Mouse (Mus musculus): ENCODE data around the gene Susd1. TPM values are rescaled to one million over a fixed set of nuclear protein-coding genes. Genes with fewer than 3 reads are reported as not detected.

Gene Susd1
- total and polyA plus RNA-seq, 3 experiments = 1.6 to 6.1 (median 4.1) TPM

DNA sequence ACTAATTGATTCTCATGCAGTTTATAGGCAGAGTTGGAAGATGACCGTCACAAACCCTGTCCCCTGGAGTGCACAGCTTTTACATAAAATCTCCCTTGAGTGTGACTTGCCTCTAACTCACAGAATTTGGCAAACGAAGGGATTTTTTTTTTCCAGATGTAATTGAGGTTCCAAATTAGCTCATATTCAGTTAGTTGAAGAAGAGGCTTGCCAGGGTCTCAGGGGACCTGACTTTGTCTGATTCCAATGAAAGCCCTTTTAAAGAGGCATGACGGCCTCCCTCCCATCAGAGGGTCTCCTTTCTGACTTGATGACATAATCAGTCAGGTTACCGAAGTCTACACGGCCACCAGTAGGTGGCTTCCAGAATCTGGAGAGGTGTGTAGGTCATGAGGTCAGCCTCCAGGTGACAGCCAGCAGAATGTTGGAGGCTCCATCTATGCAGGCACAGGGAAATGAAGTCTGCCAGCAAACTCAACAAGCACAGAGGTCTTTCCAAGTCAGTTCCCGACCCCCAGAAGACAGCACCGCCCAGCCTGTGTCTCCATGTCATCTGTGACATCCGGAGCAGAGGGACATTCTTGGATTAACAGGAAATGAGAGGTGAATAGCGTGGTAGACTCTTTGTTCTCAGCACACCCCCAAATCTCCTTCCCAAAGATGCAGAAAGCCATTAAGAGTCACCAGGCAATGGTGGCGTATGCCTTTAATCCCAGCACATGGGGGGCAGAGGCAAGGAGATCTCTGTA lies 130.4 kb downstream of the Susd1 start:
- no peaks in the 10 kb centered on the region for H3K27me3 ChIP-seq (replicated peaks)
- dilution Hi-C loops (cut with MboI; ENCODE audit: extremely low pct_ligation_motif_present, extremely low pct_unique_long_range_greater_than_20kb, low sequenced_read_pairs) = no loop called here
- no peak overlapping the region for H3K27ac ChIP-seq (ENCODE audit: insufficient read depth, low read depth)
- no peak overlapping the region for H3K4me2 ChIP-seq (ENCODE audit: insufficient read depth, low read depth, poor library complexity, severe bottlenecking)
- peak in 1 of 2 experiments; percentile 20; a peak in 1 of 4 replicates for TF ChIP-seq CTCF (conservative IDR thresholded peaks at IDR 0.05 in 1 of 2, IDR thresholded peaks at IDR 0.05 in 1 of 2; ENCODE audit: low read depth in 2 of 2, low read length in 2 of 2)
- TF ChIP-seq MYC (IDR thresholded peaks at IDR 0.05; ENCODE audit: low read depth, low read length) = no peak
- TF ChIP-seq ETS1 (conservative IDR thresholded peaks at IDR 0.05; ENCODE audit: low read depth, low read length) = no peak
- no peaks in the 10 kb centered on the region for H3K9me3 ChIP-seq (replicated peaks; ENCODE audit: low read length)
- H3K79me2 ChIP-seq (replicated peaks; ENCODE audit: control insufficient read depth, extremely low read depth, insufficient read depth, poor library complexity, severe bottlenecking) = no peaks in the 10 kb centered on the region
- no peaks in the 10 kb centered on the region for H3K36me3 ChIP-seq (replicated peaks in 1 of 2; ENCODE audit: control insufficient read depth in 1 of 2, insufficient read depth in 1 of 2, low read length in 1 of 2)
- in situ Hi-C loops (cut with MboI; ENCODE audit: low pct_ligation_motif_present, low pct_unique_long_range_greater_than_20kb, low sequenced_read_pairs) = no loop called here
- H3K9ac ChIP-seq (ENCODE audit: insufficient read depth, low read depth) = no peak overlapping the region
- no peak overlapping the region for H3K4me3 ChIP-seq (replicated peaks in 1 of 3; ENCODE audit: low read depth in 2 of 3, low read length in 2 of 3, poor library complexity in 1 of 3)
- H3K4me1 ChIP-seq (ENCODE audit: control insufficient read depth in 1 of 2, insufficient read depth in 2 of 2) = no peaks in the 10 kb centered on the region
- no peak for DNase-seq (ENCODE audit: extremely low read depth)

DNA sequence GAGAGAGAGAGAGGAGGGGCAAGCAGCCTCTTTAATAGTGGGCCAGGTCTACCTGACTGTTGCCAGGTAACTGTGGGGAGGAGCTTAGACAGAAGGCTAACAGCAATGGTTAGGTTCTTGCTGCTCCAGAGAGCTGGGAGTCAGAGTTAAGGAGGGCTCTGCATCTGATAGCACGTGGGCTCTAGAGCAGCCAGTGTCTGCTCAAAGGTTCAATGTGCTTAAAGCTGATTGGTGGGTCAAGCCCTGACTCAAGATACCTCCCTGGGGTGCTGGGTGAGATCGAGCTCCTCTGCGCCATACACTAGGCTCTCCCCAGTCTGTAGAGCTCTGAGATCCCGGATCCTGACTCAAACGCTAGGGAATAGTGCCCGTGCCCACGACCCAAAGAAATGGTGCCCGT lies 136.0 kb downstream of the Susd1 start:
- TF ChIP-seq ZNF384 (IDR thresholded peaks at IDR 0.05; ENCODE audit: low read depth, low read length) (no peak), NELFE (IDR thresholded peaks at IDR 0.05; ENCODE audit: low read depth, low read length) (no peak), MAX (IDR thresholded peaks at IDR 0.05; ENCODE audit: low read length) (no peak), TCF12 (IDR thresholded peaks at IDR 0.05; ENCODE audit: low read depth, low read length) (no peak), NRF1 (IDR thresholded peaks at IDR 0.05; ENCODE audit: low read depth, low read length) (no peak), ZMIZ1 (IDR thresholded peaks at IDR 0.05; ENCODE audit: low read depth, low read length) (no peak), ZKSCAN1 (IDR thresholded peaks at IDR 0.05; ENCODE audit: borderline replicate concordance, low read depth, low read length) (no peak), ETS1 (conservative IDR thresholded peaks at IDR 0.05; ENCODE audit: low read depth, low read length) (no peak), HCFC1 (IDR thresholded peaks at IDR 0.05; ENCODE audit: low read depth, low read length) (no peak)
- no peak overlapping the region for H3K9ac ChIP-seq (ENCODE audit: insufficient read depth, low read depth)
- H3K27me3 ChIP-seq (replicated peaks) = no peaks in the 10 kb centered on the region
- no peak for DNase-seq (ENCODE audit: extremely low read depth)
- H3K27ac ChIP-seq (ENCODE audit: insufficient read depth, low read depth) = no peak overlapping the region
- H3K79me2 ChIP-seq (replicated peaks; ENCODE audit: control insufficient read depth, extremely low read depth, insufficient read depth, poor library complexity, severe bottlenecking) = no peaks in the 10 kb centered on the region
- in situ Hi-C loops (cut with MboI; ENCODE audit: low pct_ligation_motif_present, low pct_unique_long_range_greater_than_20kb, low sequenced_read_pairs) = no loop called here
- no peaks in the 10 kb centered on the region for H3K36me3 ChIP-seq (replicated peaks in 1 of 2; ENCODE audit: control insufficient read depth in 1 of 2, insufficient read depth in 1 of 2, low read length in 1 of 2)
- peaks cover 8 to 21% of the 10 kb centered on the region in 2 experiments for H3K4me1 ChIP-seq (ENCODE audit: control insufficient read depth in 1 of 2, insufficient read depth in 2 of 2)
- dilution Hi-C loops (cut with MboI; ENCODE audit: extremely low pct_ligation_motif_present, extremely low pct_unique_long_range_greater_than_20kb, low sequenced_read_pairs) = no loop called here
- no peak overlapping the region for H3K4me2 ChIP-seq (ENCODE audit: insufficient read depth, low read depth, poor library complexity, severe bottlenecking)
- H3K4me3 ChIP-seq (replicated peaks in 1 of 3; ENCODE audit: low read depth in 2 of 3, low read length in 2 of 3, poor library complexity in 1 of 3) = no peak overlapping the region
- H3K9me3 ChIP-seq (replicated peaks; ENCODE audit: low read length) = peaks cover 2% of the 10 kb centered on the region
